Mouse (Mus musculus): ENCODE measurements around the gene Tmco5. TPM values are rescaled to one million over a fixed set of nuclear protein-coding genes. Genes with fewer than 3 reads are reported as not detected.
"Not testable (repeated sequence)": the region's sequence is repeated elsewhere in the genome, so short reads cannot be mapped to it uniquely, and the experiment has no call there.

Tmco5 gene
- polyA plus RNA-seq, 1 experiment from 2014 or later = not detected

- no peaks in the 10 kb centered on the region for H3K27me3 ChIP-seq
- no peak overlapping the region for H3K4me3 ChIP-seq
- H3K9ac ChIP-seq = no peak overlapping the region
- no peaks in the 10 kb centered on the region for H3K36me3 ChIP-seq
- H3K27ac ChIP-seq = no peak overlapping the region
- no peak overlapping the region for H3K4me2 ChIP-seq
- no peaks in the 10 kb centered on the region for H3K4me1 ChIP-seq
- 84% methylated on average over 7 of the region's 7 CpGs for WGBS
- H3K9me3 ChIP-seq = no peaks in the 10 kb centered on the region
- no peak for ATAC-seq (ENCODE audit: insufficient number of reproducible peaks, low FRiP score, low TSS enrichment, low read depth)
These were observed 53.7 kb downstream of the Tmco5 start for GRCm38 (mm10) chr2:116932218-116932617.

- not testable (repeated sequence) for ATAC-seq (ENCODE audit: insufficient number of reproducible peaks, low FRiP score, low TSS enrichment, low read depth); H3K4me2 ChIP-seq; H3K27me3 ChIP-seq; H3K4me1 ChIP-seq; H3K9ac ChIP-seq; H3K27ac ChIP-seq; H3K4me3 ChIP-seq; H3K9me3 ChIP-seq; H3K36me3 ChIP-seq
- 100% methylated on average over 1 of the region's 1 CpGs for WGBS
These were observed 55.7 kb downstream of the Tmco5 start for GRCm38 (mm10) chr2:116934236-116934635.

- no peaks in the 10 kb centered on the region for H3K27me3 ChIP-seq
- H3K36me3 ChIP-seq = no peaks in the 10 kb centered on the region
- H3K4me3 ChIP-seq = no peak overlapping the region
- ATAC-seq (ENCODE audit: insufficient number of reproducible peaks, low FRiP score, low TSS enrichment, low read depth) = no peak
- H3K9ac ChIP-seq = no peak overlapping the region
- no peaks in the 10 kb centered on the region for H3K9me3 ChIP-seq
- no peak overlapping the region for H3K4me2 ChIP-seq
- no peaks in the 10 kb centered on the region for H3K4me1 ChIP-seq
- no peak overlapping the region for H3K27ac ChIP-seq
These were observed 56.3 kb downstream of the Tmco5 start for GRCm38 (mm10) chr2:116934776-116935175.

- no peaks in the 10 kb centered on the region for H3K9me3 ChIP-seq
- ATAC-seq (ENCODE audit: insufficient number of reproducible peaks, low FRiP score, low TSS enrichment, low read depth) = no peak
- H3K36me3 ChIP-seq = no peaks in the 10 kb centered on the region
- H3K4me2 ChIP-seq = no peak overlapping the region
- no peaks in the 10 kb centered on the region for H3K27me3 ChIP-seq
- WGBS = 47% methylated on average over 2 of the region's 2 CpGs
- H3K4me1 ChIP-seq = no peaks in the 10 kb centered on the region
- H3K4me3 ChIP-seq = no peak overlapping the region
- no peak overlapping the region for H3K27ac ChIP-seq
- H3K9ac ChIP-seq = no peak overlapping the region
These were observed 57.9 kb downstream of the Tmco5 start for GRCm38 (mm10) chr2:116936371-116936770.

GRCm38 (mm10) chr2:116937166-116937565 lies 58.7 kb downstream of the Tmco5 start:
- Histone ChIP-seq H3K27me3 (no peaks in the 10 kb centered on the region), H3K9ac (no peak overlapping the region), H3K4me2 (no peak overlapping the region), H3K9me3 (no peaks in the 10 kb centered on the region), H3K4me1 (no peaks in the 10 kb centered on the region), H3K27ac (no peak overlapping the region), H3K4me3 (no peak overlapping the region), H3K36me3 (no peaks in the 10 kb centered on the region)
- no peak for ATAC-seq (ENCODE audit: insufficient number of reproducible peaks, low FRiP score, low TSS enrichment, low read depth)
- WGBS = 93% methylated on average over 1 of the region's 1 CpGs

GRCm38 (mm10) chr2:116941816-116942215 lies 63.3 kb downstream of the Tmco5 start:
- no peak for ATAC-seq (ENCODE audit: insufficient number of reproducible peaks, low FRiP score, low TSS enrichment, low read depth)
- Histone ChIP-seq H3K4me1 (no peaks in the 10 kb centered on the region), H3K36me3 (no peaks in the 10 kb centered on the region), H3K4me2 (no peak overlapping the region), H3K9me3 (no peaks in the 10 kb centered on the region), H3K27me3 (no peaks in the 10 kb centered on the region), H3K9ac (no peak overlapping the region), H3K4me3 (no peak overlapping the region), H3K27ac (no peak overlapping the region)
- WGBS = 87% methylated on average over 3 of the region's 3 CpGs

Other genes starting within 250 kb of the Tmco5 start
- 12.4 and 16.5 TPM in 2 replicates for gene Spred1, start 242.7 kb downstream of the Tmco5 start, polyA plus RNA-seq (2015; fragmentation: Nextera tagmentation; extraction: Ambion mirVana)

Measured in limb, embryonic 15.5 days (tissue).